Mouse (Mus musculus) c-Kit-positive CD71-positive TER-119-negative erythroid progenitor cells, embryonic 14.5 days (primary cell): ENCODE measurements around the gene Magi2.
"Not testable (repeated sequence)": the region's sequence is repeated elsewhere in the genome, so short reads cannot be mapped to it uniquely, and the experiment has no call there.

Experiments
- DNase-seq: peaks from one replicate; pipeline ENCODE4 v3.0.0-alpha.2; 2013; ENCODE audit warnings: low read depth

Gene Magi2

DNA sequence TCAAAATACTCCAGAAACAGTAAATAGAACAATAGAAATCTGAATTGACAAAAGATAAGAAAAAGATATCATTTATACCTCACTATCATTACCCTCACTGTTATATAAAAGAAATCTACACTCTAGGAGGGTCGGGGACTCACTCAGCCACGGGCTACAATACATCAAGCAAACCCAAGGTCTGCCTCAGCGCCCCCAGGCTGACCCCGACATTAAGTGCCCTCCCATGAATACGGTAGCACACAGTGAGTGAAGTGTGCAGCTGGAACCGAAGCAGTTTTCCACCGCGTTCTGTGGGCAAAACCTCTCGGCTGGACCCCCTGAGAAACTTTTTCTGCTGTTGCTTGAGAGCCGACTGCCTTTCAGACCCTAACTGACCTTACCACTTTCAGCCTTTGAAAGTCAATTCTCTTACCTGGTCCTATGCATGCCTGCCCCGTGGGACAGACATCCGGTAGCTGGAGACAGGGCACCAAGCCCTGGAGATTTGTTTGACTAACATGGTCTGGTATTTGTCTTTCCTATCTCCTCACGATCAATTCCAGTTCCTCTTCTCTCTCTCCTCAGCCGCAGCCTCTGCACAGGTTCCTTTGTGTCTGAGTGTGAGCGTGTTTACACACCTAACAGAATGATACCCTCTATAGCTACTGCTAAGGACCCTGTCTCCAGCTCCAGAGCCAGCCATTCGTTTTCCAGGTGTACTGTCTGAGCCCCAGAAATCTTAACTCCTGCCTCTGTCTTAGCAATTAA, 1285.7 kb downstream of the Magi2 start:
- DNase-seq = no peak

DNA sequence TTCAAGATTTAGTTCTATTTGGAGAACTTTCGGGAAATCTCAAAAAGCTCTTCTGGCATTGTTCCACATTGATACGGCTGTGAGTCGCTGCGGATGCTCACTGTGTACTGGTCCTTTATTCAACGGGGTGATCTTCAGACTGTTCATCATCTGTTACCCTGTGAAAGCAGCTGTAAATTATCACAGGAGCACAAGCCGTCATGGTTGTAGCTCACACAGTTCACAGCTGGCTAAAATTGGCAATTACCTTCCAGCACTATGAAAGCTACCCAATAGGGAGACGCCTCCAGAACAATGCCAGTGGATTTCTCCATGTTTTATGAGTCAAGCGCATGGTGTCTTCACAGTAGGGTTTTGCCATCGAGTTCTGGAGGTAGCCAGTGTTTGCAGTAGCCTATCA, 1294.8 kb downstream of the Magi2 start:
- no peak for DNase-seq

DNA sequence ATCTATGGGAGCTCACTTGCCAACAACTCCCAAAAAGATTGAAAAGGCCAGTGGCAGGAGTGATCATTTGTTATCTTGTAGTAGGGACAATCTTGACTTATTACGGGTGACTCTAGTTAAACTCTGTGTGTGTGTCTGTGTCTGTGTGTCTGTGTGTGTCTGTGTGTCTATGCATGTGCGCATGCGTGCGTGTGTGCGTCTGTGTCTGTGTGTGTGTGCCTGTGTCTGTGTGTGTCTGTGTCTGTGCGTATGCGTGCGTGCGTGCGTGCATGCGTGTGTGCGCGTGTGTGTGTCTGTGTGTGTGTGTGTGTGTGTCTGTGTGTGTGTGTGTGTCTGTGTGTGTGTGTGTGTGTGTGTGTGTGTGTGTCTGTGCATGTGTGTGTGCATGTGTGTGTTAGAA, 1295.2 kb downstream of the Magi2 start:
- no peak for DNase-seq

DNA sequence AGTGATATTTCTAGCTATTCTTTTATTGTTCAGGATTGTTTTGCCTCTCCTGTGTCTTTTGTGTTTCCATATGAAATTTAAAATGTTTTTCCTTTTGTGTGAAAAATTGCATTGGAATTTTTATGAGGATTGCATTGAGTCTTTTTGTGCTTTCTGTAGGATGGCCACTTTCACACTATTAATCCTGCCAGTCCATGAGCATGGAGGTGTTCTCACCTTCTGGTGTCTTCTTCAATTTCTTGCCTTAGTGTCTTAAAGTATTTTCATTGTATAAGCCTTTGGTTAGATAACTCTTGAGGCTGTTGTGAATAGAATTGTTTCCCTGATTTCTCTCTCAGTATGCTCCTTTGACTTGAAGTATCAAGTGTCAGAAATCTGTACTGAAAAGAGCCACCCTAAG, 1296.9 kb downstream of the Magi2 start:
- DNase-seq = no peak

DNA sequence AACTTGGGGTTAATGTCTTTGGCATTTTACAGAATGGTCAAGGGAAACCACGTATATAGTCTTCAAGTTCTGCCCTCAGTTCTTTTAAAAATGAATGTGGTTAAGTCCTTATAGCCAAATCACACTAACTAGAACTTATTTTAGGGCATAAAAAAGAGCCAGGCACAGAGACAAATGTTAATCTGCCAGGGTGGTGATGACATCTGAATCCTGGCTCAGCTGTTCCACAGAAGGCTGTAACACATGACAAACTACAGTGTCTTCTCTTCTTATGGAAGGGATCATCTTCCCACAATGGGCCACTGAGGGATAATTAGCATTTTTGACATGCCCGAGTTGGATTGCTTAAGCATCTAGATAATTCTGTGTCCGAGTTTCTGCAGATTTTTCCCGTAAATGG, 1299.8 kb downstream of the Magi2 start:
- not testable (repeated sequence) for DNase-seq

DNA sequence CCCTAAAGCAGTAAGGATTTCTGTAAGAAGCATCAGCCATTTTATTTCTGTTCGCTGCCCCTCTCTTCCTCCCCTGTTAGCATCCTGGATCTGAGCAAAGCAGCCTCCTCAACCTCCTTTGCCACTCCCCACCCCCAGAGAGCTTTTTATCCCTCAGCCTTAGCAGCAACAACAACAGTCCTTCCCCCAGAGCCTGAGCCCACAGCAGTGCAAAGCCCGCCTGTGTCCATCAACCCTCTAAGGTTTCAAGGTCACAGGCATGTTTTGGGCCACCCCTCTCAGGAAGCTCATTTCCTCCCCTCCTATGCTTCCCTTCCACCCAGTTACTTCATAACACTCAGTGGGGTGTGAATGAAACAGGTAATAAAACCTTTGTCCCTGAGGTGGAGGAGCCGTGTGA, 1309.7 kb downstream of the Magi2 start:
- DNase-seq = no peak

DNA sequence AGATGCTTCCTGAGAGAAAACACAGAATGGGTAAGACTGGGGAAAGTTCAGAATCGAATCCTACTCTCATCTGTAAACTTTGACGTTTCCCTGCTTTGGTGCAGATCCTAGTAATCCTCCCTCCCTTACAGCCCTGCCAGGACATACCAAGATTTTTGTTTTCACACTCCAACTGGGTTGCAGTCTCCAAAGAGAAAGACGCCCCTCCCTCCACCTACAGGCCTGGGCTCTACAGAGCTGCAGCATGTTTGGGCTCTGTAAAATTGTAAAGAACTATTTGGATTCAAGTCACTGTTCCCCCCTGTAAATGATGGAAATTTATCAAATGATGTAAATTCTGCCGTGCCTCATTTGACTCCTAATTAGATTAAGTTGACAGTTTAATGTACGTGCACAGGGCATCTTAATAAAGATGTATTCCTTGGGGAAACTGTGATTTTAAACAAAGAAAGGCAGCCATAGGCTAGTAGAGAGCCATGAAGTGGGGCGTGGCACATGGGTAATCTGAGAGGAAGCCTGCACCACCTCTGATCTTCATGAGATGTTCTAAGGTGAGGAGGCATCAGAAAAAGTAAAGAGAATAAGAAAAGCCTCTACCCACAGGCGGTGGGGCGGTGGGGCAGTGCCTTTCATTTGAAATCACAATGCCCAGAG, 1310.7 kb downstream of the Magi2 start:
- DNase-seq = no peak

DNA sequence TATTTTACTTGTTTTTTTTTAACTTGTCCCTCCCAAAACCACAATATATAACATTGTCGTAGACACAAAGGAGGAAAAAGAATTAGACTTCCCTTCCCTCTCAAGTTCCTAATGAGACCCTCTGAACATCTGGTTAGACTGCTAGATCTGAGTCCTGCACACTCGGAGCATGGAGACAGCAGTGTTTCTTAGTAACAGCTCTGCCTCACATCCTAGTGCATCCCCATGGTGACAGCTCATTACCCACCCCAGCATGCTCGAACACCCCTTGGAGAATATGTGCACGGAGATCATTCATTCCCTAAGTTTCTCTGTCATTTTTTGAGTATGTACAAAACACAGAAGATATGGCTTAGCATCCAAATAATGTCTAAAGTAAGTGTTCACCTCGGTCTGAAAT, 1317.5 kb downstream of the Magi2 start:
- DNase-seq = no peak

DNA sequence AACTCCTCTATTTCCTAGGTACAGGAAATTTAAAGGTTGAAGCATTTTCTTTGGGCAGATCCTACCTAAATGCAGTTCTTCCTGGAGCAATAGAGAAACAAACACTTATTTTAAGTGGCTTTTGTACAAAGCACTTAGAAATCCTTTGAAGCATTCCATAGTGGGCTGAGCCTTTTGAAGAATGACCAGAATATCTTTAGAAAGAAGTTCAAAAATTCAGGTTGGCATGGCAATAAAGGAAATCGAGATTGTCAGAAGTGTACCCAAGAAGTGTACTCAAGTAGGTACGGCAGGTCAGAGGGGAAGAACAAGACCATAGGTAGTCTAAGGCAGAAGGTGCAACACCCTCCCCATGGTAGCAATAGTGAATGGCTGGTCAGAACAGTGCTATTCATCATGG, 1332.5 kb downstream of the Magi2 start:
- DNase-seq = no peak

DNA sequence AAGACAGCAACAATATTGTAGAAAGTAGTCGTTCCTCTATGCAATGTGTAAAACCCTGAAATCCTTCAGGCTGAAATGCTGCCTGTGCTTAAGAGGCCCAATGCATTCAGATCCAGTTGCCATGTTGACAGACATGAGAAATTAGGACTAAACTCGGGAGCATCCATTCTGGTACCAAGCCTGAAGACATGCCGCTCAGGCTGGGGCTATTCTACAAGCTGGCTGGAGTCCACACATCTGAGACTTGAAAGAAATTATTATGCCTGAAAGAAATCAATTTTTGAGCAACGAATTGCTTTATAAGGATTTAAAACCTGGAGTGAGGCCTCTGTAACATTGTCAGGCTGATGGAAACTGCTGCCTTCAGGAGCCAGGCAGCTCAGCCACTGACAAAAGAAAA, 1333.0 kb downstream of the Magi2 start:
- DNase-seq = no peak

DNA sequence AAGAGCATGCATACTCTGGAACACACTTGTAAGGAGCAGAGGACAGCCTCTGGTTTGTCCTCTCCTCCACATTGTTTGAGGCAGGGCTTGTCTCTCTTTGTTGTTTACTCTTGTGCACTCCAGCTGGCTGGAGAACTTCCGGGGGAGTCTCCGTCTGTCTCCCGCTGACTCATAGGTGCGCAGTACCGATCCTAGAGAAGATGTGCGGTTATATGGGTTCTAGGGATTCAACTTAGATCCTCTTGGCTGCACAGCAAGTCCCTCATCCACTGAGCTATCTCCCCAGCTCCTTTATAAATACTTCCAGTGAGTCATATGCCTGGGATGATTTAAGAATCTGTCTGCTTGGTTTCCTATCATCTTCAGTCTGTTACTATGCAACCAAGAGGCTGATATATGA, 1341.6 kb downstream of the Magi2 start:
- DNase-seq = no peak

DNA sequence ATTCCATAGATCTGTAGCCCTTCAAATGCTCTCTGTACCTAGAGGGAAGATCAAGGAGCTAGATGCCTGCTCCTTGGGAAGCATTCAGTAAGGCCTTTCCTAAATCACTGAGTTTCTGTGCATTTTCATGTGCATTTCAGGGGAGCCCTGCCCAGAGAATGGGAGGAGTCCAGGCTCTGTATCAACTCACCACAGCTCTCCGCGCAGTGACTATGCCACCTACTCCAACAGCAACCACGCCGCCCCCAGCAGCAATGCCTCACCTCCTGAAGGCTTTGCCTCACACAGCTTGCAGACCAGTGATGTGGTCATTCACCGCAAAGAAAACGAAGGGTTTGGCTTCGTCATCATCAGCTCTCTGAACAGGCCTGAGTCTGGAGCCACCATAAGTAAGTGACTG, 1342.1 kb downstream of the Magi2 start:
- no peak for DNase-seq

DNA sequence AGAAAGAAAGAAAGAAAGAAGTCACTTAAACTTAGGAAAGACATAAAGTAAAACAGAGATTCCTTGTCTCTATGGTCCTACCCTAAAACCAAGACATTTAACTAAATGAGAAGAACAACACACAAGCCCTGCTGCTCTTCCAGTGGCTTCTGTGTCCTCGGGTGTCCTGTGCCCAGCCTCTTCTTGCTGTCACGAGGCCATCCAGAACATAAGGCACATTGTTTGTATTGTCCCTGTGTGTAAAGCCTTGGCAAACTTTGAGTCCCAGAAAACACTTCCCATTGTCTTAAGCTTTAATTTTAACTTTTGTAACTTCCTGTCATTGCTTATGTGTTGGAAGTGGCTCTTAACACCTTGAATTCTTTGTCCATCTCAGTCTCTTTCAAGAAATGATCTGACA, 1348.0 kb downstream of the Magi2 start:
- no peak for DNase-seq

DNA sequence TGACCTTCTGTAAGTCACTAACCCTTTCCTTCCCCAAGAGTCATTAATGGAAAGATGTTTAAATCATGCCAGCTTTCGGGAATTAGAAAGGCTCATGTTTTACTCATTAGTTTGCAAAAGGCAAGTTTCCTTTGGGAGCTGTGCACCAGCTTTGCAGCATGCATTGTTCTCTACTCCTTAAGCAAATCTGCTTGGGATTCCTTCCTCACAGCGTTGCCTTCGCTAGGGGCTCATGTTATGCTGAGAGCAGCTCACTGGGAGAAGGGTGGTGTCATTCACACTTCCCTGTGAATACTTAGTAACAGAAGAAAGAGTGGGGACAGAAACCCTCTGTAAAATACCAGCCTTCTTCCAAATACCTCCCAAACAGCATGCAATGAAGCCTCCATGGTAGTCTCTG, 1349.0 kb downstream of the Magi2 start:
- no peak for DNase-seq

DNA sequence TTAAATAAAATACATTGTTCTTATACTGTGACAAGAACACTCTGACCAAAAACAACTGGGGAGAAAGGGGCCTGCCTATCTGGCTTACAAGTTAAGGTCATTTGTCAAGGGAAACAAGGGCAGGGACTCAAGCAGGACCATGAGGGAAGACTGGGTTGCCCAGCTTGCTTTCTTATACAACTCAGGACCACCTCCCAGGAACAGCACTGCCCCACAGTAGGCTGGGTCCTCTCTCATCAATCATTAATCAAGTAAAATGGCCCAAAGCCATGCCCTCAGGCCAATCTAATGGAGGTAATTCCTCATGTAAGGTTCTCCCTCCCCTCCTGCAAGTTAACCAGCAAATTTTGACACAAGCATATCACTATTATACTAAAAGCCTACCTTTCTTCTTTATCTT, 1349.4 kb downstream of the Magi2 start:
- no peak for DNase-seq

DNA sequence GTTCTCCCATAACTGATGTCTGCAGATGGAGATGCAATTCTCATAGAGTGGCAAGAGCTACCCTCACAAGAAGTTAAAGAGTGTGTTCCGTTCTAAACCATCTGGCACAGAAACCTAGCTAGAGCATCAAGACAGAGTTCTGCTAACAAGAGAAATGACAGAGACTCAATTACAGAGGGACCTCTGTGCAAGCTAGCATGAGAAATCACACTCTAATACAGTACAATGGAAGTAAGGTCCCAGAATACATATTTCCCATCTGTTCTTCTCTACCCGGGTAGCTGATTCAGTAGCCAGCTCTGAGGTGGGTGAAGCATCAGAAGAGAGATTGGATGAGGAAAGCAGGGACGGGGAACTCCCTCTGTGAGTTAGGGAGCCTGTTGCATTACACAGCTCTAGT, 1351.8 kb downstream of the Magi2 start:
- no peak for DNase-seq

DNA sequence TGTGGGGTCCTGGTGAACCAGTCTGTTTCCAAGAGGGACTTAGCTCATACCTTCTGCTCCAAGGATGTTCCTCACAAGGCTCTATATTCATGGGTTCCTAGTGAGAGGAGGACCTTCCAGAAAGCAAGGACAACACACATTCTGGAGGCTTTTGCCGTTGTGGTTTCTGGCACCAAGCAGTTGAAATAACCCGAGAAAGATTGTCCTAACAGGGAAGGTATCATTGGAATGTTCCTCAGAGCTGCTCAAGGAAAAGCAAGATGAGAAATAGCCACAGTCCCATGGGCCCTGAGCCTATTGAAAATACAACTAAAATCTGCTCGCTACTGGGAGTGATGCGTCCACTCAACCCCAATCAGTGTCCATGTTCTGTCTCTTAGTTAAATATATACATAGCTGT, 1353.8 kb downstream of the Magi2 start:
- DNase-seq = no peak

DNA sequence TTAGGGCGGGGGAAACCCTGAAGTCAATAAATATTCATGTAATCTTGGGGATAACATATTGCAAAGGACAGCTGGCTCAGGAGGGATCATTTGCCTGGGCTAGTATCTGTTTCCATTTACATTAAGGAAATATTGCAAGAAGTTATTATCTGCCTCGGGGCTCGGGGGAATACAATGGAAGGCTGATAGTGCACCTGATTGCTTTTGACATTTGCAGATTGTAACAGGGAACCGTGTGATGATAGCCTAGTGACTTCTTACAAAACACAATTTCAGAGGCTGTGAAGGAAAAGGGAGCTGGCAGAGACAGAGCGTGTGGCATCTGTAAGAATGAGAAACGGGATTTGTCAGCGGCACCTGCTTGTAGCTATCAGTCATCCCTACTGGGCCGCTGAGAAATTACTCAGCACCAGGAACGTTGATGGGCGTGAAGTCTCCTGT, 1356.2 kb downstream of the Magi2 start:
- no peak for DNase-seq

DNA sequence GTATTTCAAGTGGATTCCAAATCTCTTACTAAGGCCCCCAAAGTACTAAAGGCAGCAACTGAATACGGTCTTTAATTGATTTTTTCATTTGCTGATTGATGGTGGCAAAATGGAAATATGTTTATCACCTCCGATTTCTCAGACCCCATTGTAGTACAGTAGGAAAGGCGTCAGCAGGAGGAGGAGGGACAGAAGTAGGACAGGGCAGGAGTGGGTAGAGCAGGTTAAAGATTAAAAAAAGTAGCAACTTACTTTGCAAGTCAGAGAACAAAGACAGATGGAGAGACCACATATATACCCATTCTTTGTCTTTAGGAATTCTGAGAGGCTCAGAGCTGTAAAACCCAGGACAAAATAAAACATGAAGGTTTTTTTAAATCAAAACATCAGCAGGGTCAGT, 1356.8 kb downstream of the Magi2 start:
- DNase-seq = no peak

DNA sequence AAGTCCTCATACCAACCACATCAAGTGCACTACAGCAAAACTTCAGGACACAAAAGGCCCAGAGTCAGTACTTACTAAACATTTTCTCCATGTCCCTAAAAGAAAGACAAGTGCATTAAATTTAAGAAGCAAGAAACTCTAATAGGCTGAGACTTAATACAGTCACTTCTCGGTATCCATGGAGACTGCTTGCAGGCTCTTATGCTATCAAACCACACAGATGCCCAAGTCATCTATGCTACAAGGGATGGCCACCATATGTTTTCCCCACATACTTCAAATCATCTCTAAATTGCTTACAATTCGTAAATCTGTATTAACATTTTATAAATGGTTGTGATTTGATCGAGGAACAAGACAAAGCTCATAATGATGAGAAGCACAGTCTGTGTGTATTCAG, 1357.9 kb downstream of the Magi2 start:
- no peak for DNase-seq

DNA sequence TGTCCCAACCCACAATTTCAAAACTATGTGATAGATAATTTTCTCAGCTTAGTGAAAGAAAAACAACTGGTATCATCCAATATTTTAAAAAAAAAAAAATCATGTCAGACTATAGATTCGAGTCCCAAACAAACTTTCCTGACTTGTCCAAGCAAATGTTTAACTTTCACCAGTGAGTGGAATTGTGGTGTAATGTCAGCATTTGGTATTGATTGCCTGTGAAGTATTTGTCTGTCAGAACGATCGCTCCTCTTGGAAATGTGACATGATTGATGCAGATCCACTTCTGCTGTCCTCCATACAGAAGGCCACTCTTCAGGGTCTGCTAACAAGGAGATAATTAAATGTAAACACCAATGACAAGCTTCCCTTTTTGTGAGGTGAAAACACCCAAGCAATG, 1362.9 kb downstream of the Magi2 start:
- no peak for DNase-seq

DNA sequence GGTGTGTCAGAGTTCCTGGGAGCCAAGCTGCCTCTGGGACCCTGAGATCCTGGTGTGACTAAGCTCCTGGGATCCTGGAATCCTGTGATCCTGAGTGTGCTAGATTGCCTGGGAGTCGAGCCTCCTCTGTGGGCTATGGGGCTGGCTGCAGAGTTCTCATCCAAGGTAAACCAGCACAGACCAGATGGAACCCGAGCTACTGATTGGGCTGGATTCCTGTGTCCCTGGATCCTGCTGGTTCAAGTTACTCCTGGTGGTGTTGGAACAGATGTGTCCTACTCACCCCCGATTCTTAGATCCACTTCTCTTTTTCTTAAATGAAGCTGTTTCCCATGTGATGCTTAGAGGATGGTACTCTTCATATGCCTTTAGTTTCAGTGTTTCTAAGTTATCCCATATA, 1371.4 kb downstream of the Magi2 start:
- DNase-seq = no peak

DNA sequence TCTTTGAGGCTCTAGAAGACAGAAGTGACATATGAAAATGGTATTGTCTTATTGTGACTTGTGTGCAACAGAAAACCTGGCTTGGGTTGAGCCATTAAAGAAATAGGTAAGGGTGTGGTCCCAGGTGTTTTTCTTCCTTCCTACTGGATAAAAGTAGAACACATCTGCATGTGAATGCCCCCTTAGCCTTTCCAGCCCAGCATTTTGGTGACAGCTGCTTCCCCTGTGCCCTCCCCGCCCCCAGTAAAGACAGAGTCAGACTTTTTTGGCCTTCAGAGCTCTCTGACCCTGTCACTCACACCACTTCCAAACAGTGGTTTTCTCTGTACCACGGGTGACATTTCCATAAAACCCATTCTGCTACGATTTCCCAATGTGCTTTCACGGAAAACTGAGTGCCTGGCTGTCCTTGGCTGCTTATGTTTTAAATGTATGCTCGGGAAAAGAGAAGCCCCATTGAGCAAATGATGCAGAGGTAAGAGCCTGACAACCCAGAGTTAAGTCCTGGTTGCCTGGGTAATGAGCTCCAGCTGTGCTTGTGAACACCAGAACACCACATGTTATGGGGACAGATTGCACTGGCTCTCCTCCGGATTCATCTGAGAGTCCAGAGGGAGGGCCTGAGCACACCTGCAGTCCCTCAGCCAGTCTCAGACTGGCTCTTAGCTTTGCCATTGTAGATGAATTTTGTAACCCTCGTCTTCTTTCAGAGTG, 1377.1 kb downstream of the Magi2 start:
- DNase-seq = no peak
